Mouse (Mus musculus) gastrocnemius, postnatal 14 days (tissue): ENCODE measurements around the gene Lclat1. TPM values are rescaled to one million over a fixed set of nuclear protein-coding genes. Genes with fewer than 3 reads are reported as not detected.

ENCODE experiments used
- DNase-seq: peaks from one replicate; pipeline ENCODE4 v3.0.0; 2021; ENCODE audit warnings: mixed read lengths
- intact Hi-C: fragments of 180-260 bp; cut with DNase I; formaldehyde crosslinking; loops from one replicate; pipeline ENCODE4 v1.15.1; 2025; ENCODE audit warnings: low total_unique reads
- total RNA-seq, 2 experiments: library from RNA; stranded (reverse); gene quantifications; 2 replicates each; pipeline ENCODE4 v1.2.3; 2021

Gene Lclat1
- total RNA-seq, 2 experiments from 2014 or later = 10.8 to 11.7 TPM

DNA sequence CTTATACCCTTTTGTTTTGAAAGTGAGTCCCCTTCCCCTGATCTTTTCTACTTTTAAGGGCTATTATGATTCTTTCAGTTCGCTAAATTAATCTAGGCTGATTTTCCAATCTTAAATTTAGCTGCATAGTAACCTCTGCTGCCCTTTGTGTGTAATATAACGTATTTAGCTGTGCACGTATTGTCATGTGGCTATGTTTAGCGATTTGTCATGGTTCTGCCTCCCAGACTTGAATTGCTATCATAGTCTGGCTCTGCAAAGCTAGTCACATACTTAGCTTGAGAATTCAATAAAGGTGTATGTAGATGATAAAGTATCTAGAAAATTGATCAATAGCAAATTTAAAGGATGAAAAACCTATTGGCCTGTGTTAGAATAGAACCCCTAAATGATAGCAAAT is 69.3 kb downstream of the Lclat1 start:
- DNase-seq = no peak
- intact Hi-C loops = no loop called here

DNA sequence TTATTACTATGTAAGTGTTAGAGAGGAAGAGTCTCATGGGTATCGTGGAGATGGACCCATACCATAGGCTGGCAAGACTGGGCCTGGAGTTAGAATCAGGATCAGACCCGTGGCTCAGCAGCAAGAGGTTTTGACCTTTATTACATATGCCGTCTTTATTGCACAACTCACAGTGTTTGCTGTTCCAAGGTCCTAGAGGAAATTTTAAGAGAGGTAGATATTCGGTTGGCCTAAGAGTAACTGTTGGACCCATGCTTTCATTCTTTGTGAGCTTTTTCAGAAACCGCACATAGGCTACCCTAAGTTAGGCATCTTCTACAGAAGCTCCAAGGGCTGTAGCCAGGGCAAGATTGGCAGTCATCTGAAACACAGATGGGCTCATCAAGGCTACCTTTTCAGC is 79.1 kb downstream of the Lclat1 start:
- intact Hi-C loops = no loop called here
- no peak for DNase-seq

DNA sequence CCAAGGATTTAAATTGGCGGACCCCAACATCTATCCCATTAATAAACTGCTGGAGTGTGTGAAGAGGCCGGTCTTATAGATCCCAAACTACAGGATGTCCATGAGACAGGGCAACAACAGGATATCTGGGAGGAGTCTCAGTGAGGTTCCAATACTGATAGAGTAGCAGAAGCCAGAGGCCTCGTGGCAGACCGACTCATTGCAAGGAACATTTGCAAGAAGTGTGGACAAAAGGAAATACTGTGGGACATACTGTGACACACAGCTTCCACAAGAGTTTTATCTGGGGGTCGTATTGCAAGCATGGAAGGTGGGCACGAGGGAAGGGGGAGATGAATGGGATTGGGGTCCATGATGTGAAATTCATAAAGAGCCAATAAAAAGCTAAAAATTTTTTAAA is 86.4 kb downstream of the Lclat1 start:
- intact Hi-C loops = no loop called here
- no peak for DNase-seq

DNA sequence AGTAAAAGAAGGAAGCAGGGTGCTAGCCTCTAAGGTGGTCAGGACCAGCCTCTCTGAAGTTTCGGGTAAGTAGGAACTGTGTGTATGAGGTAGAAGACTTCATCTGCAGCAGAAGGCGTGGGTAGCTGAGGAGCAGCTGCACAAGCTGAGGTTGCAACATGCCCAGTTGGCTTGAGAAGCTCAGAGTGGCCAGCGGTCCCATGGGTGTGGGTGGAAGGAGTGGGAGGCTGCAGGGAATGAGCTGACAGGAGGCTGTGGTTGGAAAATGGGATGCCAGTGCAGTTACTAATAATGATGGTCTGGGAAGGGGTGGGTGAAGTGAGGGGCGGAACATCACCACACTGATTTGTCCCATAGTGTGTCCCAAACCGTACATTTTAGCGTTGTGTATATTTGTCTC is 86.8 kb downstream of the Lclat1 start:
- DNase-seq = peak; percentile 40
- intact Hi-C loops = no loop called here

DNA sequence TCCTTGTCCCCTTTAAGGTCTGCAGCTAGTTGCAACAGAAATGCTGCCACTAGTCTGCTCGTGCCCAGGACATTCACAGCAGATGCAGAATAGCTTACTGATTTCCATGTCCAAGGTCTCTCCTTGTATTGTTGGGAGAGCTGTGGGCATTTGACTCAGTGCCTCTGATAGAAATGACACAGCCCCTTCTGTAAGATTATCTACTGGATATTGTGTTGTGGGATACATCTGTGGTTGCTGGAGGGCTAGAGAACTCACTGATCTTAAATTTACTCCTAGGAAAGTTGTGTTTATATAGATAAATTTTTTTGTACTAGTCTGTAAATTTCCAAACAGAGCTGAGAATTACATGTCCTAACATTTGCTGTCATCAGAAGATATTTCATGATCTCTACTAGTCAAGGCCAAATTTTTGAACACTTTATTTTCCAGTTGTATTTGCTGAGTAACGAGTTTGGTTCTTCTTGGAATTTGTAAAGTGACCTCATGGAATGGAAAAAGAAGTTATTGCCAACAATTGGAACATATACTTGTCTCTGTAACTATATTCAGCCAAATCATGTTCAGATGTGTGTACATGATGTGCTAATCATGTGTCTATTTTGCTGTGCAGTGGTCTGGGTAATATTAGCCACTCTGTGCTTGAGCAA is 87.4 kb downstream of the Lclat1 start:
- DNase-seq = no peak
- intact Hi-C loops = no loop called here

DNA sequence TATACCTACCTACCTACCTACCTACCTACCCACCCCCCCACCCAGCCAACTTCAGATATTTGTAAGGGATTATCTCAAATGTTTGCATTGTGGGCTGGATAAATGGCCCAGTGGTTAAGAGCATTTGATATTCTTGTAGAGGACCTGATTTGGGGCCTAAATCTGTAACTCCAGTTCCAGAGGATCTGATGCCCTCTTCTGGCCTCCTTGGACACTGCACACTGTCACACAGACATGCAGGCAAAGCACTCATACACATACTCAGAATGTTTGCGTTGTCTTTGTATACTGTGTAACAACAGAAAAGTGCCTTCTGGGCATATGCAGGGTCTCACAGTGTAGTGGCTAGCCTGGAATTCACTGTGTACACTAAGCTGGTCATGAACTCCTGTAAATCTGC is 88.4 kb downstream of the Lclat1 start:
- intact Hi-C loops = loop anchor here (2.0 kb wide), 1 partner anchor 101 kb away; no protein-coding TSS in a partner anchor
- no peak for DNase-seq

DNA sequence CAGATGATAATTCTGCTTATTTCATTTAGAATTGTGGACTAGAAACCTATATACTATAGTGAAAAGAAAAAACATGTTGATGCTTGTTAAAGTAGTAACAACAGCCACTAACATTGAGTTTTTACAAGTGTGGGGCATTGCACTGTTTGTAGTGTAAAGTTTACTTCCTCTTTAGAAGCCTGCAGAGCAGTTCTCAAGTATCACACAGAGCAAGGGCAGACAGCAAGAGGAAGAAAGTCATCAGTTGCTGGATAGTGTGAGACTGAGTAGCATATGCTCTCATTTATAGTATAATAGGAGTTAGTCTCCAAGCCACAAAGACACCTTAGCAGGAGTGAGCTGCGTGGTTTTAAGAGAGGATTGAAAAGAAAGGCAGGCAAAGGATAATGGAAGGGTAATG is 89.9 kb downstream of the Lclat1 start:
- intact Hi-C loops = loop anchor here (2.0 kb wide), 1 partner anchor 99 kb away; no protein-coding TSS in a partner anchor
- DNase-seq = no peak

DNA sequence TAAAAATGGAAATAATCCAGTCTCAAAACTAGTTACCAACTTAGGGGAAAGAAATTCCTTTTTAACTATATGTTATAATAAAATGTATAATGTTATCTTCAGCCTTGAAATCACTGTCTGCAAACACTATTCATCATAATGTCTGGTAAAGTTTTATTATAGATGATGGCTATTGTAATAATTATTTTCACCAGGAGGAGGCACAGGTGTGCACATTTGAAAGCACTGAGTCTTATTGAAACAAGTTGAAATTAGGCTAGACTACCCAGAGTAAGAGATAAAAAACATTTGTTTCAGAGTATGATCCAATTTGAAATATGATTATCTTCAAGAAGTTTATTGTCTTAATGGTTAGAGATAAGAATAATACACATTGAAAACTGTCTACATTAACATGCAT is 91.6 kb downstream of the Lclat1 start:
- DNase-seq = no peak
- intact Hi-C loops = no loop called here

DNA sequence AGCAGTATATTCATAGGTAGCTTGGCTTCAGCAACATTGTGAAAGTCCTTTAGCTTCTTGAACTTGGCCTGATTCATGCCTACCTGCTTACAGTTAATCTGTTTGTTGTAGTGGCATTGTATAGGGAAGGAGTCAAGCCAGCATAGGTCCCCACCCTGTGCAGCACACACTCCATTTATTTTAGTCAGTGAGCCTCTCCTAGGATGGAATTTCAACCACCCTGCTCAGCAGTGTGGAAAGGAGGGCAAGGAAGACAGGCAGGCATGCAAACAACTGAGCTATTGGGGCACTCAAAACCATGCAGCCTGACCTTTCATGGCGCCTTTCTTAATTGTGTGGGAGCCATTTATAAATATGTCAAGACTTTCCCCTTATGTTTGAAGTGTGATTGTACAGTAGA is 92.6 kb downstream of the Lclat1 start:
- DNase-seq = no peak
- intact Hi-C loops = no loop called here

DNA sequence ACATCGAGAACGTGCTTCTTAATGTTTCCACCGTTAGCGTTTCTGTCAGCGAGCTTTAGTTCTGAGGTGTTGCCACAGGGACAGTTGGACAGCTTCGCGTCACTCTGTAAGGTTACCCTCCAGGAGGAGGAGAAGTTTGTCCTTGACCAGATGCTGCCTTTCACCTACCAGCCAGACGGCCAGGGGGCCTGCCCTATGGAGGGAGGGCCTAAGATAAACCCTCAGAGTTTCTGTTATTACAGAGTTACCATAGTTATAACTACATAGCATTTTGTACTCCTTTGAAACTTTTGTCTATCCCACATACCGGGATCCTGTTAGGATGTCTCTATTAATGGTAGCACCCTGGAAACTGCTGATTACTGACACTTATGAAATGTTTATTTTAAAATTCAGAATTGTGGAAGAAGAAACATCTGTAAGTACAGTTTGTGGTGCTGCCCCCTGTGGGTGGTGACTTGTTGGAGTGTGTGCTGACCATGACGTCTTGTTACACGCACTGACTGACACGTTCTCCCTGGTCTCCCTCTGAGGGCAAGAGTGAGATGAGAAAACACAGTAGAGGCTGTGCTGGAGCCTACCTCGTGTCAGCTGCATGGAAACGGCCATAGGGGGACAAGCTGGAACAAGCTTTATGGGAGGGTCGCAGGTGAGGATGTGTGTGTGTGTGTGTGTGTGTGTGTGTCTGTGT is 96.0 kb downstream of the Lclat1 start:
- DNase-seq = no peak
- intact Hi-C loops = no loop called here

DNA sequence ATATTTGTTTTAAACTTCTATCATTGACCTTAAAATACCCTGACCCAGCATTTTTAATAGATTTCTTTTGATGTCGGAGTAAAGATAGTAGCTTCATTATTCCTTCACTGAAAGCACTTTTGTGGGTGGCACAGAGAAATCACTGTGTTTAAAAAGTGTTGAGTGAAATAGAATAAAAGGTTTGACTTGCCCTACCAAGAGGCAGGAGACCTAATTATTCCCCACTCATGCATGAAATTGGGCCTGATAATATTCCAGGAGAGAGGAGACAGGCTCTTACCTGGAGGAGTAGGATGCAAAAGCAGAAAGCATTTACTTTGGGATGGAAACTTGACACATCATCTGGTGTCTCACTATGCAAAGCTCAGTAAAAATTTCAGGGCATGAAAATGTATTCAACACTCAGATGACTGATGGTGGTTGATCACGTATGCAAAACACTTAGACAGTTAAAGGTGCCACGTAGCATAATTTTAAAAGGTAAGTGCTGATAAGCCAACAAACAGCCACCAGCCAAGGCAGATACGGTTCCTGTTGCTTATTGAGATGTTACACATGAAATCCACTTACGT is 103.3 kb downstream of the Lclat1 start:
- intact Hi-C loops = no loop called here

DNA sequence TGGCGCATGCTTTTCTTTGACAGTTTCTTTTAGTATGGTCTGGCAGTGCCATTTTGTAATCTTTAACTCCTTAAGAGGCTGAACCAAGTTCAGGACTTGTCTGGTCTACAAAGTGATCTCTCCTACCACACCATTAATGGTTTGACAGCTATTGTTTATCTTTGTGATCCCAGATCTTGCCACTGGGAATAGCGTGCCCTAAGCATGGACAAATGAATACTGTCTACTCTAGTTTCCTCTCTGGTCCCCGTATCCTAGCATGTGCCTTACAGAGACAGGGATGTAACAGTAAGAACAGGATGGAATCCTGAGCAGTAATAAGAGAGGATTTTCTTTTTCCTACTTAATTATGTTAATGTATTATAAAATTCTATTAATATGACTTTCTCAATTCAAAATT is 105.0 kb downstream of the Lclat1 start:
- DNase-seq = no peak
- intact Hi-C loops = no loop called here

More for the DNA sequence above, 103.3 kb downstream of the Lclat1 start:
- no peak for DNase-seq

DNA sequence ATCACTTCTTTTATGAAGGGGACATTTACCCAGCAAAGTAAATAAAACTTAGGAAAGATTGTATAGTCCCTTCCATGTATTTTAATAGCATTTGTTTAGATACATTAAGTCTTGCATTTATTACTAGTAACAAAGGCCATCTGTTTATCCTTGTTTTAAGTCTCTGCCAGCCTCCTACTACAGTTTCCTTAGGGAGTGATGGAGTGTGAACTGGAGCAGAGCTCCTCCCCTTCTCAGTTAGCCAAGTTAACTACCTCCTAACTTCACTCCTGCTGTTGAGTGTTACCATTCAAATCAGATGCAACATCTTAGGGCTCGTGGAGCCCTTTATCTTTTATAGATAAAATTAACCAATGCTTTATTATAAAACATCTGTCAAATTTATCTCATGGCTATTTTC is 105.4 kb downstream of the Lclat1 start:
- intact Hi-C loops = no loop called here
- DNase-seq = no peak

DNA sequence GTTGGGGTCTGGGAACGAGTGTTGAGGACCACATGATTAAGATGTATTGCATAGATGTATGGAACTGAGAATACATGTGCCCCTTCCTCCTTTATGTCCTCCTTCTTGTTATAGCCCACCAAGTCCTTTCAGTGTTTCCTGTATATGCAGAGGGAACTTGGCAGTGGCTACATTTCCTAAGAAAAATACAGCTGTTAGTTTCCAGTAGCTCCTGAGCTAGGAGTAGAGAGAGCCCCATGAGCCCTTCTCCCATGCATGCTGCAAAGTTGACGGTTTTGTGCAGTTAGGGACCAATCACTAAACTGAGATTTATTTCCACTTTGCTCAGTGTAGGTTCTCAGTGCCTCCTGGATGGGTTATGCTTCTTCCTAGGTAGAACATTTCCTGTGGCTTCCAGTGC is 105.9 kb downstream of the Lclat1 start:
- no peak for DNase-seq
- intact Hi-C loops = no loop called here

DNA sequence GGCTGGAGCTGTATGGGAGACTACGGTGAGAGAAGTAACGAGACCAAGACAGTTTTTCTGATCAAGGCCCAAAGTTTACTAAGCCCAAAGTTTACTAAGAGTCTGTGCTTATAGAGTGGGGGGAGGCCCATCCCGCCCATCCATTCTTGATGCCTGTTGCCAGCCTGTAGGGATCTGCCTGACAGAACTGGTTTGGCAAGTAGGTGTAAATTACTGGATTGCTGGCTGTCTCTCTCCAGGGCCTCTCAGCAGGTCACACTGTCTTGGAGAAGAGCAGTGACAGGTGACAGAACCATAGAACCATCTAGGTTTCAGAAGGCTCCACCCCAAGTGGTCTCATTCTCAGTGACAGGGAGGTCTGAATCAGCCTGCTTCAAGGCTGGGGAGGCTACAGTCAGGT is 109.5 kb downstream of the Lclat1 start:
- intact Hi-C loops = no loop called here

DNA sequence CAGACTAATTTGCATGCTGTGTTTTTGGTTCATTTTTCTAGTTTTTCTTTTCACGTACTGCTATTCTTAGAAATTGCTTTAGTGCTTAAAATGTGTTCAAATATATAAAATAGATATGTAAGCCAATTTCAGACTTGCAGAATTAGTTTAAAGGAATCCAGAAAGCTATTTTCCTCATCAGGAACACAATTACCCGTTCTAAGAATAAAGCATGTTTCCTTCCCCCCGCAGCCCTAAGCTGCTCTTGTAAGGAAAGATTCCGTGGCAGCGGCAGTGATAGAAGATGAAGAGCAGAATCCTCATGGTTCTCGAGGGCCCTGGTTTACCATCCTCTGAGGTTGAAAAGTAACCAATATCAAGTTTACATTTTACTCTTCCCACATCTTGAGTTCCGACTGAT is 113.0 kb downstream of the Lclat1 start:
- intact Hi-C loops = no loop called here
- no peak for DNase-seq

More for the DNA sequence above, 109.5 kb downstream of the Lclat1 start:
- DNase-seq = no peak

DNA sequence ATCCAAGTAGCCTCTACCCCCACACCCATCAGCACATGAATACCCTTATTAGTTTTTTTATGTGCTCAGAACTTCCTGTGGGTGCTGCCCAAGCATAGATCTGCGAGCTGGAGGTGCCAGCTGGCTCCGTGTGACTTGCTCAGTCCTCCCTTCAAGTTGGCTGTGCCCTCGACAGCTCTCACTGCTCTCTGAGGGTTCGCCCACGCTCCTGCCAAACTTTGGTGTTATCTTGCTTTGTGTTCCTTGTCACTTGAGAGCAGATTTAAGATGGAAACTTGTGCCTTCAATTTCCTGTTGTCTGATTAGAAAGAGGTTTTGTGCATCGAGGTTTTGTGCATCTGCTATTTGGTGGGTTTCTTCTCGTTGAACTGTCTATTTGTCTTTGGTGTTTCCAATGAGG is 114.3 kb downstream of the Lclat1 start:
- intact Hi-C loops = no loop called here
- no peak for DNase-seq

DNA sequence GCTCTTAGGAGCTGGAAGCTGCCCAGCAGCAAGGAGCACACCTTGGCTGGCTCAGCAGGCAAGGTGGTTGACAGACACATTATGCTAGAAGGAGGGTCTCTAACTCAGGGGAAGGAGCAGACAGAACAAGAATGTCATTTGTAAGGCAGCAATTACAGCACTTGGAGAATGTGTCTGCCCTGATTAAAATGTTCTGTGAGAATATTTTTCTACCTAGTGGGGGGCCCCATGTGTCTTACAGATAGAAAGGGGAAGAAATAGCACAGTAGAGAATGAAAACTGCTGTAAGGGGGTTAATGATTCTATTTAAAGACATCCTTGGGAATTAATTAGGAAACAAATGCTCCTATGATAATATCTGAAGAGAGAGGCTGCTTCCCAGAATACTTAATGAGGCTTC is 117.7 kb downstream of the Lclat1 start:
- DNase-seq = no peak
- intact Hi-C loops = no loop called here

DNA sequence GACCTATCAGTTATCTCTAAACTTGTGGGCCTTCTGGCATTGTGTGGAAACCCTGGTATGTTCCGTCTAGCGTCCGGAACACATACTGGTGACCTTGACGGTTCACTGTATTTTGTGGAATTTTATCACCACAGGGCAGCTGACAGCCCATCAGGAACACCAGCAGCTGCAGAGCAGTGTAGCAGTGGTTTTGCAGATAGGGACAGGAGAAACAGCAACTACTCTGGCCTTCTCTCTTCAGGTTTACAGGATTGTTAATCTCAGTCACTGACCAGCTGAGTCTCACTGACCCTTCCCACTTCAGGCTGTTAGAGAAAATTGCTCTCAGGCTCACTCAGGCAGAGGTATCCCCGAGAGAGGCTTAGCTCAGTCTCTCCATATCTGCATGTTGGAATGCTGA is 118.2 kb downstream of the Lclat1 start:
- intact Hi-C loops = no loop called here
- no peak for DNase-seq

DNA sequence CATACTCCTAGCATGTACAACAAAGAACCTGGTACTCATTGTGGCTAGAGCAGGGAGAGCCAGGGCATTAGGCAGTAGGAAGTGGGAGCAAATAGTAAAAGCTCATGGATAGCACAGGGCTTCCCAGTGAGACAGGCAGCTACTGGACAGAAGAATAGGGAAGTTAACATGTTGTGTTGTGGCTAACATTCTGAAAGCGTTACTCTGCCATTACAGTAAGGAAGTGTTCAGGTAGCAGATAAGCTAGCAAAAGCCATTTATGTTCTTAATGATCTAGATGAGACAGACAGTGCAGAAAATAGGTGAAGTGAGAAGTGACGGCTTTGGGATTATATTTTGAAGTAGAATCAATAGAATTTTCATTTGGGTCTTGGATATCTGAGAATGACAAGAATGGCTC is 118.8 kb downstream of the Lclat1 start:
- no peak for DNase-seq
- intact Hi-C loops = no loop called here

DNA sequence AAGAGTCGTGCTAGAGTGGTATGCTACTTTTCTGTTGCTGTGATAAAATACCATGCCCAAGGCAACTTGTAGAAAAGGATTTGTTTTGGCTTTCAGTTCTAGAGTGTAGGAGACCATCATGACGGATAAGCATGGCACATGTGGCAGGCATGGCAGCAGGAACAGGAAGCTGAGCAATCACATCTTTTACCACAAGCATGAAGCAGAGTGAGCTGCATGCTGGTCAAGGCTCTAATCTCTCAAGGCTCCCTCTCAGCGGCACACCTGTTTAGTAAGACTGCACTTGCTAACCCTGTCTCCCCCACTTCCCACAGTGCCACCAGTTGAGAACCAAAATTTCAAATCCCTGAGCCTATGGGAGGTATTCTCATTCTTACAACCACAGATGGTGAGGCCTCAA is 119.6 kb downstream of the Lclat1 start:
- intact Hi-C loops = no loop called here

More for the DNA sequence above, 119.6 kb downstream of the Lclat1 start:
- DNase-seq = no peak
